Mouse (Mus musculus): ENCODE measurements around the gene Gabrg2.

- TF ChIP-seq POLR2A (IDR thresholded peaks at IDR 0.05; ENCODE audit: borderline replicate concordance, low read depth, low read length) (no peak), CTCF (IDR thresholded peaks at IDR 0.05; ENCODE audit: low read depth, low read length) (no peak)
Measured at GRCm38 (mm10) chr11:41999468-41999881, 1.2 kb downstream of the Gabrg2 start.
